Mouse (Mus musculus) gastrocnemius, postnatal 10 days (tissue): ENCODE measurements around the gene Akap8. TPM values are rescaled to one million over a fixed set of nuclear protein-coding genes. Genes with fewer than 3 reads are reported as not detected.

Experiments
- DNase-seq: peaks from one replicate; pipeline ENCODE4 v3.0.0; 2021; ENCODE audit warnings: mixed read lengths
- long read RNA-seq, 2 experiments: library from polyadenylated mRNA; stranded (forward); transcript quantifications; one replicate each; pipeline ENCODE4 v2.0.0; 2021
- total RNA-seq, 2 experiments: library from RNA; stranded (reverse); gene quantifications; 2 replicates each; pipeline ENCODE4 v1.2.3; 2021

The Akap8 gene
- total RNA-seq = 10 to 100 TPM; 37.6 to 50.2 TPM
- long read RNA-seq, experiment 1, full-length matches to known transcripts = 20 of 32 reads
- long read RNA-seq, experiment 1, partial matches to known transcripts = 3 of 32 reads
- long read RNA-seq, experiment 1, other reads (novel, unspliced or antisense) = 9 of 32 reads
- long read RNA-seq, experiment 2, full-length matches to known transcripts = 19 of 27 reads
- long read RNA-seq, experiment 2, partial matches to known transcripts = 2 of 27 reads
- long read RNA-seq, experiment 2, other reads (novel, unspliced or antisense) = 6 of 27 reads

- DNase-seq = peak; percentile 93
Observed at GRCm38 (mm10) chr17:32320597-32321389, at the start of gene Akap8. Akap8 (minus strand) TSS chr17:32321238.

DNA sequence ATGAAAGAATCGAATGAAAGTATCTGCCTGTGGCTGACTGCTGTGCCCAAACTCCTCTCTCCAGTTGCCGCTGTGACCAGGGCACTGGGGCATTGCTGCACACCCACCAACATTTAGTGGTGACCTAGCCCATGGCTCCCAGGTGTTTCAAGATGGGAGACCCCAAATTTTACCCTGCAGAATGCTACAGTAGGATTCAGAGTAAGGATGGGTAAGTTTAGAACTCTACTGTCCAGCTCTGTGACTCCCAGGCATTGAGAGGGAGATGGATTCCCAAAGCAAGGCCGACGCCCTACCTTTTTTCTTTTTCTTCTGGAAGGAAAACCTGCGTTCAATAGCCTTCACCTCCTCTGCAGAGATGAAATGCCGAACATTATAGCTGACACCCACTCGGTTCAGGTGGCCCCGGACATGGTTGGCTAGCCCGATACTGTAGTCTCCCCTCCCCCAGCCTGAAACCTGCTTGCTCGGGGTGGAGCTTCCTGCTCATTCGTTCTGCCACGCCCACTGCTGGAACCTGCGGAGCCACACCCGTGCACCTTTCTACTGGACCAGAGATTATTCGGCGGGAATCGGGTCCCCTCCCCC is 48.0 kb upstream of the Akap8 start:
- no peak for DNase-seq

- no peak for DNase-seq
Observed at GRCm38 (mm10) chr17:32367706-32368105, 46.7 kb upstream of the Akap8 start.

GRCm38 (mm10) chr17:32365296-32365695 is 44.3 kb upstream of the Akap8 start:
- DNase-seq = no peak

DNA sequence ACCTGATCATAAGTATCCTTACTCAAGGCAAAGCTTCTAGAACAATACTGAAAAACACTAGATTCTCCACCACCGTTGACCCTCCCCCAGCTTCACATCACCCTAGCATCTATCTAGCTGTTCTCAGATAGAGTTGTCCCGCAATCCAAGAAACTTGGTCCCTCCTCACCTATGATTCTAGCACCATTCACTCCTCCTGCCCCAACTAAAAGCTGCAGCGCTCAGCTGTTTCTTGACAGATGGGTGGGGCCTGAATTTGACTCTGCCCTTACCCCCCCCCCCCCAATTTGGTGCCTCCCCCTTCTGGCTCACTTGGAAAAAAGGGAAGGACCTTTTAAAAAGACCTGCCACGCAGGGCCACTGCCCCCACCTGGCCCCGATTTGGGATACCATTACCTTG is 43.8 kb upstream of the Akap8 start:
- no peak for DNase-seq

DNA sequence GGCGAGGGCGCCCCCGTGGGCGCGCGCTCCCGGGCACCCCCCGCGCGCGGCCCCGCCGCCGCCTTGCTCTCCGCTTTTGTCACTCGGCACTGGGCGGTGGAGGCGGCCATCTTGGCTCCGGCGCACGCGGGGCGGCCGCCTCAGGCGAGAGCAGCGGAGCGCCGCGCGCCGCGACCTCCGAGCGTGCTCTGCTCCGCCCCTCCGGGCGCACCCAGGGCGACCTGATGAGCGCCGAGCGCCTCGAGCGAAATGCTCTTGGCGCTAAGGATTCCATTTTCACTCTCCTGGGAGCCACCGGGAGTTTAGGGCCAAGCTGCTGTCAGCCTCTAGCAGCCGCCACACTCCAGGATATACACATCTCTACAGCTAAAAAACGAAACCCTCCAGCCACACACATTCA is 43.3 kb upstream of the Akap8 start:
- DNase-seq = peak; percentile 88

GRCm38 (mm10) chr17:32363821-32364301 is 42.8 kb upstream of the Akap8 start:
- no peak for DNase-seq

- DNase-seq = no peak
Observed at GRCm38 (mm10) chr17:32362686-32363085, 41.6 kb upstream of the Akap8 start.

GRCm38 (mm10) chr17:32359928-32360327 is 38.9 kb upstream of the Akap8 start:
- DNase-seq = no peak

GRCm38 (mm10) chr17:32358943-32359340 is 37.9 kb upstream of the Akap8 start:
- no peak for DNase-seq

DNA sequence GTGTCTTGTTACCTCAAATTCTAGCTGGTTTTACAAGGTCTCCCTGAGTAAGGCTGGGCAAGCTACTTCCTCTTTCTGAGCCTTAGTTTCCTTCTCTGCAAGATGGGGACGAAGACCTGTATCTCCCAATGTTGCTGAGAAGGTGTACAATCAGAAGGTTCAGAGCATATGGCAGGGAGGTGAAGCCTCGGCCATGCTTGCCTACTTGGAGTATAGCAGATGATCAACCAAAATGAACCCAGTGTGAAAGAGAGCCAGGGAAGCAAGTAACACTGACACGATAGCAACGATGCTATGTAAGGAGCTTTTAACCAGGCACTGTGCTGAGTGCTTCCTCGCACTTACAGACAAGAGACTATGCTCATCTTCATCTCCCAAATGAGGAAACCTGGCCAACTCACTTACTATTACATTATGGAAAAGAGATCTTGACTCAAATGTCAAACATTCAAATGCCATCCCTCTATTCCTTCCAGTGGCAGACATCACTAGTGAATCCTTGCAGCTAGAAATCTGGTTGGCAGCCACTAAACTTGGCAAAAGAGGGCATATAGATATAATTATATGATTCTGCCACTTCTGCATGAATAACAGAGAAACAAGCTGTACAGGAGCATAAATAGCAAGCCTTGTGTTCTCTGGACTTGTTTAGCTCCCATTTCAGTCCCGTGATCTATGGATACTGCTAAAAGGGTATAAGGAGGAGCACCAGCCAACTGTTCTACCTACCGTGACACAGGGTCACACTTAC is 37.3 kb upstream of the Akap8 start:
- DNase-seq = no peak

- DNase-seq = no peak
Observed at GRCm38 (mm10) chr17:32356766-32357760, 36.0 kb upstream of the Akap8 start.

DNA sequence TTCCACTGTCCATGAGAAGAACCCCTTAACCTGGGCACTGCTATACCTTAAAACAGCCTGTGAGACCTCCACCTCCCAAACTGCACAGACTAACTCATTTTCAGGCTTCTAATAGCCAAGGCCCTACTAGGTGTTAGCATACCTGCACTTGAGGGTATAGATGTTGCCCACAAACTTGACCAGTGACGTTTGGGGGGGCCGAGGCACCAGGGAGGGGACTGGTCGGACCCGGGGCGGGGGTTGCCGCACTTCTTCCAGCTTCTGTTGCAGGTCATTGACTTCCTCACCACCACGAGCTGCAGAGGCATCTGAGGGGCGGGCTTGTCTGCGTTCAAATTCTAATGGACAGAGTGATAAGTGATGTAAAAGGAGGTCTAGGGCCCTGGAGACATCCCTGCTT is 35.2 kb upstream of the Akap8 start:
- DNase-seq = no peak

- no peak for DNase-seq
Observed at GRCm38 (mm10) chr17:32355031-32355430, 34.0 kb upstream of the Akap8 start.

GRCm38 (mm10) chr17:32354211-32354610 is 33.2 kb upstream of the Akap8 start:
- no peak for DNase-seq

GRCm38 (mm10) chr17:32353696-32354095 is 32.7 kb upstream of the Akap8 start:
- peak; percentile 75 for DNase-seq

DNA sequence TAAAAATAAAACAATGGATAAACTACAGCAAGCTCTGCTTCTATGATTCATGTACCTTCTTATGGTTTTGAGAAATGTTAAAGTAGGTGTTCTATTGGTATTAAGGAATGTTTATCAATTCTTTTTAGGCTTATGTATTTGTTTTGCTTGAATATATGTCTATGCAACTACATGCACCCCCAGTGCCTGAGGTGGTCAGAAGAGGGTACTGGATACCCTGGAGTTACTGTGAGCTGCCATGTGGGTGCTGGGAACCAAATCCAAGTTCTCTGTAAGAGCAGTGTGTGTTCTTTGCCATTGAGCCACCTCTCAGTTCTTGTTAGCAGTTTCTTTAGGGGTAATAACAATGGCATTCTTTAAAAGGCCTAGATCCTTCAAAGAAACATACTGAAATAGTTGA is 30.7 kb upstream of the Akap8 start:
- no peak for DNase-seq

DNA sequence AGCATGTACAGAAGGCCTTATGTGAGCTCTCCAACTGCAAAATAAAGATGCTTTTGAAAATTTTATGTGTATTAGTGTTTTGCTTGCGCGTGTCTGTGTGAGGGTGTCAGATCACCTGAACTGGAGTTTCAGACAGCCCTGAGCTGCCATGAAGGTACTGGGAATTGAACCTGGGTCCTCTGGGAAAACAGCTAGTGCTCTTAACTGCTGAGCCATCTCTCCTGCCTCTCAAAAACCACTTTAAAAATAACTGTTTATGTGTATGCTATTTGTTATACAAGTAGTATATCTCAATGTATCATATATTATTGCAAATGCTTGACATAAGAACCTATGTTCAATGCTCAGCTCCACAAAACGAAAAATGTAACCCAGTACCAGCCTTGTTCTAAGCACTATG is 30.2 kb upstream of the Akap8 start:
- no peak for DNase-seq

DNA sequence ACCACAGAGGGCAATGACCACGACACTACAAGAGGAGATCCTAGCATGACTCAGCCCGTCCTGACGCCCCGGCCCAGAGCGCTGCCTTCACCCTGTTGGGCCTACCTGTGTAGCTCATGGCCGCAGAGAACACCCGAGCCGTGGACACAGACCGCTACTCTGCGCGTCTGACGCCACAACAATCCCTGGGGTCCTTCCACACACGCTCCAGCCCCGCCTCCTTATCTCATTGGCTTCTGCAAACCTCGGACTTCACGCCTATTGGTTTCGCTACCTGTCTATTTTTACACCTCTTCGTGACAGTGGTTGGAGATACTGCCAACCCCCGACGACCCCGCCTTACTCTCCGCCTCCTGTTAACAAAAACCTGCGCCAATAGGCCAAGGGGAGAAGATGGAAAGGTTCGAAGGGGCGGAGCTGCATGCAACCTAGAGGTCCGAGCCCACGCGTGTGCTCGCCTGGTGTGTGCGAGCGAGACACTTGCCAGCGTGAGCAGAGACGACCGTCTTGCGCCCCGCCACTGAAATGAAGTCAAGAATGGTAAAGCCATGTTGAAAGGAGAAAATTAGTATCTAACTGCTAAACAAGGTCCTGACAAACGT is 29.4 kb upstream of the Akap8 start, which contains the start of gene Akap8l:
Akap8l (minus strand) TSS at position 226 of the 602 bp plus-strand sequence.
- DNase-seq = peak; percentile 88

DNA sequence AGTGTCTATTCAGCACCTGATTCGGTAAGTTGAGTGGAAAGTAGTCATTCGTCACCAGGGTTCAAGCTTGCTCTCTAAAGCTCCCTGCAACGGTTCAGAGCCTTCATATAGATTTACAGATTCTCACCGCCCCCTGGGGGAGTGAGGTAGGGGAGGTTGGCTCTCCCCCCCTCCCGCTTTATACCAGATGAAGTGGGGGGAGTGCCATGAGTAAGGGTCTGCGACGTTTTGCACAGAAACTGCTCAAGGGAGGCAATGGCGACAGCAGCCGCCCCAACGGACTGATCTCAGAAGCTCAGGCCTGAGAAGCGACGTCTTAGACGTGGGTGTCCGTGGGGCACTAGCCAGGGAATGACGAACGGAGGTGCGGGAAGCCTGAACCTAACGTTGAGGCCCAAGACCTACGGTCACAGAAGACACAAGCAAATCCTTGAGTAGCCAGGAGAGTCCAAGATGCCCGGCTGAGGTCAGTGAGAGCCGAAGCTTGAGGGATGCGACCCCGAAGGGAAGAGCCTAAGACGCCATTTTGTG is 28.9 kb upstream of the Akap8 start:
- DNase-seq = no peak
